Mouse (Mus musculus): ENCODE data around the gene Traf5.
A peak's percentile ranks its signal among the peaks of the same experiment; 100 is the strongest.

The Traf5 gene

GRCm38 (mm10) chr1:192090689-192091567, 1.4 kb downstream of the Traf5 start:
- peak; percentile 65 for DNase-seq (ENCODE audit: low read depth)

DNA sequence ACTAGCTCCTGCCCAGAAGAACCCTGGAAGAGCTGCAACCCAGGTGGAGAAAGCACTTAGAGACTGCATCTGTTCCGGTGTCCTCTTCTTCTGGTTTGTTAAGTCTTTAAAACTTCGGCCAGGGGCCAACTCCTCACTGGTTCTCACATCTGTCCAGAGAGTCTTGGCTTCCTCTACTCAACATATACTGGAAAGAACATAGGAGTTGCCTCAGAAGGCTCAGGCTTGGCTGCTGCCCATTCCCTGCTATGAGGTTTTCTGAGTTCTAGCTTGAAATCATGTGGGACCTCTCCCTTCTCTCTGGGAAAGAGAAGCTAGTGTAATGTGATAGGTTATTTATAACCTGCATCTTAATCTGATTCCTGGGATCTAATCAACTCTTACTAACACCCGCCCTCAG, 2.1 kb downstream of the Traf5 start:
- DNase-seq (ENCODE audit: low read depth): no peak

- peak; percentile 42 for DNase-seq (ENCODE audit: low read depth)
These were observed 2.9 kb downstream of the Traf5 start for GRCm38 (mm10) chr1:192089208-192090166.

DNA sequence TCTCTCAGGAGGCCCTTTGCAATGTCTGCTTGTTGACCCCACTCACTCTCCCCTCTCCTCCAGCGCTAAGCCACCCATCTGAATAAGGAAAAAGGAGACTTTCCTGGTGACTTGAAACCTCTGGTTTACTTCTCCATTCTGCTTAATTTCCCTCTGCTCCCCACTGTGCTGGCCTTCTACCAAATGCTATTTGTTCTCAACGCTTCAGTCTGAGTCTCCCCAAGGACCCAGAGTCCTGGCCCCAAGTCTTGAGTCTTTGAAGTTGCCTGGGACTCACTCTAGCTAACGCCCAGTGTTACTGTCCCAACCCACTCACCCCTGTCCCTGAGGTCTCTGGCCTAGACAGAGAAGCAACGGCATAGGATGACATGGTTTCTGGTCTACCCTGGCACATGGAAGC, 4.3 kb downstream of the Traf5 start:
- DNase-seq (ENCODE audit: low read depth): no peak

- DNase-seq (ENCODE audit: low read depth): no peak
These were observed 5.3 kb downstream of the Traf5 start for GRCm38 (mm10) chr1:192087098-192087497.

DNA sequence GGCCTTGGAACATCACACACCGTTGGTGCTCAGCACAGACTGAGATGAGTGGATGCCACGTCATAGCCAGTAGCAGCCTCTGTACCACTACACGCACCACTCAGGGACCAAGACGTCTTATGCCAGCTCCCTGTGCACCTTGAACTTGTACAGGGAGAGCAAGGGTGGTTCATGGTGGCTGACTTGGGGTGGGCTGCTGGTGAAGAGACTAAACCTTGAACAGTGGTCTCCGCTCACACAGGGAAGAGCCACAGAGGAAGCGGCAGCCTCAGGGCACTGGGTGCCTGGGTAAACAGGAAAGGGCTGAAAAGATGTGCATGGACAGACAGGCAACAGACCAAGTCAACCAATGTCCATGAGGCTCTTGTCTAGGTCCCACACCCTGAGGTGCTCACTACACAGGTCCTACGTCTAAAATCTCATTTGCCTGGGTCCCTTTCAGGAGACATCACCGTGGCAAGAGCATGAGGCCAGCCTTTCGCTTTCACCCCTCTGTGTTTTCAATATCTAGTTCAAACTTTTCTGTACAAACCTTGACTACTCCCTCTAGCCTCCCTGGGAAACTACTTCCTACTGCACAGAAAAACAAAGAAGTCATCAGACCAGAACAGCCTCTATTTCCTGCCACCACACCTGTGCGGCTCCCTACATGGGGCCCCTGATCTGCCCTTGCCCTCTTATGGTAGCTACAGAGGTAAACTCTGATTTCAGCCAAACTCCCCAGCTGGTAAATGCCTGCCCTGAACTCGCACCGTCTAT, 5.9 kb downstream of the Traf5 start:
- DNase-seq (ENCODE audit: low read depth): peak; percentile 73

- no peak for DNase-seq (ENCODE audit: low read depth)
These were observed 7.1 kb downstream of the Traf5 start for GRCm38 (mm10) chr1:192085218-192085617.

- no peak for DNase-seq (ENCODE audit: low read depth)
These were observed 9.7 kb downstream of the Traf5 start for GRCm38 (mm10) chr1:192082646-192083045.

DNA sequence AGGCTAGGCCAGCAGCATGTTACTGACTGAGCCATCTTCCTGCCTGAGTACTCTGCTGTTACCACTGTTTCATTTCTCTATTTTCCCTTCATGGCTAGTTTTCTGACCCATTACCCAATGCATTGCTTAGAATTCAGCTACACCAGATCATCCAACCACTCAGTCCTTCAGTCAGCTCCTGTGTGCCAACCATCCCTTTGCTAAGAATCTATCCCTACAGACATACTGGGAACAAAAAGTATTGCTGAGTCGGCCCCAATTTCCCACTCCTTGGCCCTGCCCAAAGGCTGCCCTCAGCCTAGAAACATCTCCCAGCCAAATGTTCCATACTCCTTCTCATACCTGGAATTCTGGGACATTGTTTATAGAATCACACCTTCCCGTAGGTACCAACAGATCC, 11.2 kb downstream of the Traf5 start:
- no peak for DNase-seq (ENCODE audit: low read depth)

- no peak for DNase-seq (ENCODE audit: low read depth)
These were observed 13.2 kb downstream of the Traf5 start for GRCm38 (mm10) chr1:192079121-192079520.

- DNase-seq (ENCODE audit: low read depth): peak; percentile 50
These were observed 14.0 kb downstream of the Traf5 start for GRCm38 (mm10) chr1:192078406-192078805.

DNA sequence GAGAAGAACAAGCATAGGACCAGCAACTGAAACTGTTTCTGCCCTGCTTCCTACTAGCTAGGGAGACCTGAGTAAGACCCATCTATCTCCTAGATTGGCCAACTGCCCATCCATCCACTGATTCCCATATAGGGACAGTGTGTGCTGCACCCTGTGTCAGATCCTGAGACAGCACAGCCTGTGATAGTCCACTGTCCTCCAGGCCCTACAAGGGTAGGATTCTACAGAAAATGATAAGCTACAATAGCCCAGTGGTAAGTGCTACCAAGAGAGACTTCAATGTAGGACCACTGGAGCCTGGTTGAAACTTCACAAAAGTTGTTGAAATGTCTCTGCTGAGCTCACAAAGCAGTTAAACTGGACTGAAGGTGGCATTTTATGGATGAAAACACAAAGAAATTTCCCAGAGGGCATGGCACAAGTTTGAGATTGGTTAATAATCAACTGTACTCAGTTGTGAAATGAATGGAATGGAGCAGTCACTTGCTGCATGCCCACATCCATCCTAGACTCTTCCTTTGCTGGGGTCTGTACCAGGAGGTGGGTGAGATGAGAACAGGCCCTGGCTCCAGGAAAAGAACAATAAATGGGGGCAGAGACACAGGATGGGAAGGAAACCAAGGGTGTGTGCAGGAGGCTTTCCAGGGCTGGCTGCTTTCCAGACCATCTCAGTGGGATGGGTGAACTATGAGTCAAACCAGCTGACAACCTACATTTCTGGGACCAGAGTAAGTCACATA, 15.4 kb downstream of the Traf5 start:
- DNase-seq (ENCODE audit: low read depth): no peak

DNA sequence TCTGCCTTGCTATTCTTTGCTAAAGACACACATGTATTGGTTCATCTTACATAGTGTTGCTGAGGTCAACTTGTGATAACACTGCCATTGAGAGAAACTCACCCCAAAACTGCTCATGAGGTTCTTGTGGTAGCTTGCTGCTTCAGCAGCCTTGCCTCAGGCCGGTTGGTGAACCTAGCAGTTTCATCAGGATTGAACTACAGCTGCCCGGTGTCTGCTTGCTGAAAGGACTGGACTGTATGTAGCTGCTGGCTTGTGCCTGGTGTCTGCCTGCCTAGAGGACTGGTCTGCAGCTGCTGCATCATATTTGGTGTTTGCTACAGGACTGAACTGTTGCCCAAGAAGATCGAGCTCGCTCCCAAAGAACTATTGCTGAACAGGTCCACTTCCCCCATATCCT, 16.3 kb downstream of the Traf5 start:
- DNase-seq (ENCODE audit: low read depth): no peak

GRCm38 (mm10) chr1:192074824-192075223, 17.5 kb downstream of the Traf5 start:
- no peak for DNase-seq (ENCODE audit: low read depth)

- DNase-seq (ENCODE audit: low read depth): no peak
These were observed 19.9 kb downstream of the Traf5 start for GRCm38 (mm10) chr1:192072426-192072825.

DNA sequence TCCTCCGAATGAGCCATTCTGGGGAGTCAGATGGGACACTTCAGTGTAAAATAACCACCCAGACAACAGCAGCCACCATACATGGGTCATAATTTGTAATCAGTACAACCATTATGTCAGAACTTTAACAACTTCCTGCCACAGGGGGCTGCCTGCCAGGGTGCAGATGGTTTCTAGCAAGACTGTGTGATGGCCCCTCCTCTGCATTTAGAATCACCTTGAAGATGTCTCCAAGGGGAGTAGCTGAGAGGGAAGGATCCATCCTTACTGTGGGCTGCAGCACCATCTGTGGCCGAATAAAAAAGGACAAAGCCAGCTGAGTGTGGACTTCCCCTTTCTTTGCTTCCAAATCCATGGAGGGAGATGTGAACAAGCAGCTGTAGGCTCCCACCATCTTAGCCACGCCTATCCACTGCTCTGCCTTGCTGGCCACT, 21.7 kb downstream of the Traf5 start:
- no peak for DNase-seq (ENCODE audit: low read depth)

- DNase-seq (ENCODE audit: low read depth): no peak
These were observed 22.3 kb downstream of the Traf5 start for GRCm38 (mm10) chr1:192069971-192070591.

DNA sequence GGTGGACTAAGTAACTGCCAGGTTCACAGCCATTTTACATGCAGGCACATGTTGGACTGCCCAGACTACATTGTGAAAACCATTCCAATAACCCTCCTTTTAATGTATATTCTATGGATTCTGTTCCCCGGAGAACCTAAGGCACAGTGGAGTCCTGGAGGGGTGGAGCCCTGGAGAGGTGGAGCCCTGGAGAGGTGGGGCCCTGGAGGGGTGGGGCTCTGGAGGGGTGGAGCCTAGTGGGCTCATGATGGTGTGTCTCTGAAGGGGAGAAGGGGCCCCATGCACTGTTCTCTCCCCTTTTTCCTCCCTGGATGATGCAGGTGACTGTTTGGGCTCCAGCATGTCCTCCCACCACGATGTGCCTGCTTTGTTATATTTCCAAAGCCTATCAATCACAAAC, 24.2 kb downstream of the Traf5 start:
- DNase-seq (ENCODE audit: low read depth): no peak

DNA sequence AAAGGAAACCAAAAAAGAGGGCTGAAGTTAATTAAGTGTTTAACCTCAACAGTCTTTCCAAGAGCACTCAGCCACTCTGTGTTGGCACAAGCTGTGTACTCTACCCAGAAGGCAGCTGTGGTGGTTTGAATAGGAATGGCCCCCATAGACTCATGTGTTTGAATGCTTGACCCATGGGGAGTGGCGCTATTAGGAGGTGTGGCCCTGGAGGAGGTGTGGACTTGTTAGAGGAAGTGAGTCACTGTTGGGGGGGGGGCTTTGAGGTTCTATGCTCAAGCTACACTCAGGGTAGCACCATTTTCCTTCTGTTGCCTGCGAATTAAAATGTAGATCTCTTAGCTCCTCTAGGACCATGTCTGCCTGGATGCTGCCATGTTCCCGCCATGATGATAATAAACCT, 25.4 kb downstream of the Traf5 start:
- DNase-seq (ENCODE audit: low read depth): no peak

GRCm38 (mm10) chr1:192063209-192063946, 29.0 kb downstream of the Traf5 start:
- DNase-seq (ENCODE audit: low read depth): peak; percentile 47

All from induced T-regulatory cell, adult 2 months (primary cell).